Mouse (Mus musculus): ENCODE results near the gene Dlg1.

GRCm38 (mm10) chr16:31695286-31696020, 32.2 kb downstream of the Dlg1 start:
- TF ChIP-seq CTCF (IDR thresholded peaks at IDR 0.05; ENCODE audit: low read depth) (no peak), EP300 (IDR thresholded peaks at IDR 0.05; ENCODE audit: low read depth) (no peak)

Data from heart, postnatal 0 days (tissue).